Mouse (Mus musculus) induced T-regulatory cell, adult 2 months (primary cell): Measurements from ENCODE around the gene Adamts15.

Experiments used
- DNase-seq: peaks from one replicate; pipeline ENCODE4 v3.0.0-alpha.2; 2012; ENCODE audit warnings: low read depth

The Adamts15 gene

GRCm38 (mm10) chr9:30921261-30922103, 770 bp downstream of the Adamts15 start:
- no peak for DNase-seq

GRCm38 (mm10) chr9:30920736-30921135, 1.5 kb downstream of the Adamts15 start:
- DNase-seq, result no peak

- DNase-seq, result no peak
Measured at GRCm38 (mm10) chr9:30919686-30920085, 2.6 kb downstream of the Adamts15 start.

GRCm38 (mm10) chr9:30918466-30919356, 3.5 kb downstream of the Adamts15 start:
- no peak for DNase-seq

GRCm38 (mm10) chr9:30916266-30916968, 5.8 kb downstream of the Adamts15 start:
- no peak for DNase-seq

- DNase-seq, result no peak
Measured at GRCm38 (mm10) chr9:30914241-30914640, 8.0 kb downstream of the Adamts15 start.

GRCm38 (mm10) chr9:30913429-30913828, 8.8 kb downstream of the Adamts15 start:
- no peak for DNase-seq

- no peak for DNase-seq
Measured at GRCm38 (mm10) chr9:30912161-30912560, 10.1 kb downstream of the Adamts15 start.

- DNase-seq, result no peak
Measured at GRCm38 (mm10) chr9:30910491-30910890, 11.8 kb downstream of the Adamts15 start.

- DNase-seq, result no peak
Measured at GRCm38 (mm10) chr9:30908973-30909372, 13.3 kb downstream of the Adamts15 start.

- DNase-seq, result no peak
Measured at GRCm38 (mm10) chr9:30908296-30908690, 14.0 kb downstream of the Adamts15 start.

GRCm38 (mm10) chr9:30907677-30908295, 14.5 kb downstream of the Adamts15 start:
- DNase-seq, result no peak

GRCm38 (mm10) chr9:30906426-30906825, 15.8 kb downstream of the Adamts15 start:
- DNase-seq, result no peak

- no peak for DNase-seq
Measured at GRCm38 (mm10) chr9:30905861-30906260, 16.4 kb downstream of the Adamts15 start.

GRCm38 (mm10) chr9:30903266-30903665, 19.0 kb downstream of the Adamts15 start:
- DNase-seq, result no peak

- DNase-seq, result no peak
Measured at GRCm38 (mm10) chr9:30902641-30903040, 19.6 kb downstream of the Adamts15 start.

GRCm38 (mm10) chr9:30902152-30902551, 20.1 kb downstream of the Adamts15 start:
- no peak for DNase-seq

GRCm38 (mm10) chr9:30897169-30897568, 25.1 kb downstream of the Adamts15 start:
- no peak for DNase-seq

GRCm38 (mm10) chr9:30896752-30897151, 25.5 kb downstream of the Adamts15 start:
- DNase-seq, result no peak

GRCm38 (mm10) chr9:30895618-30896017, 26.6 kb downstream of the Adamts15 start:
- no peak for DNase-seq

- no peak for DNase-seq
Measured at GRCm38 (mm10) chr9:30886276-30886675, 36.0 kb downstream of the Adamts15 start.

GRCm38 (mm10) chr9:30880553-30880952, 41.7 kb downstream of the Adamts15 start:
- no peak for DNase-seq
